In the genomic region with DNA sequence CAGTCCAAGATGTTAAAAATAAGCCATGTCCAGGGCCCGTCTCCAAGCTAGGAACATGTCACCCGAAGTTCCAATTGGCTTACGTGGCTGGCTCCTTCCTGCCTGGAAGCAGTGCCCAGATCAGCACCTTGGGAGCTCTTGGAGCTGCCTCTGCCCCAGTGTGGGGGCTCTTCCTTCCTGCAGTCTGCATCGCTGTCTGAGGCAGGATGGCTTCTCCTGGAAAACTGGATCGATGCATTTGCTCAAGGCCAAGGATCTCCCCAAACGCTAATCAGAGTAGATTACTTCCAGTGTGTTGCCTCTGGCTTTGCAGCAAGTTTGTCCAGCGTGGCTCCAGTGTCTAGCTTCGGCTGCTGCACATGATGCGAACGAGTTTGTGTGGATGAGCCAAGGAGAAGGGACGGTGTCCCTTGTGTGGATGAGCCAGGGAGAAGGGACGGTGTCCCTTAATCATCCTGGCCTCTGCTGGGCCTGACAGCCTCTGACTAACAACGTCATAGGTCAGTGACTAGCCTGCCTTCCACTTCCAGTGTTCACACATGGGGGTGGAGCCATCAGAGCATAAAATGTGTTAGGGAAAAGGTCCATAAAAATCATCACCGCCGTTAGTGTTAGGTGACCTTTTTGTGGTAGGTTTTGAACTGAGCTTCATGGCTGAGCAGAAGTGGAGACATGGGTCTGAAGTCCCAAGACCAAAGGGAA, we compare ENCODE assay signal across 12 mouse cellular contexts. TPM values are rescaled to one million over a fixed set of nuclear protein-coding genes. Genes with fewer than 3 reads are reported as not detected.
DNase-seq lines count a peak whose midpoint lies in the region; ATAC-seq and TF ChIP-seq lines count a peak whose summit lies in the region.
"Had no signal": no experiment of that assay in that cellular context is flagged by ENCODE, and none has a peak within 500 bp of the region (broad histone marks: within the 10 kb centered on the region; RNA-seq: fewer than 3 reads in every experiment).

No protein-coding gene starts in this region.

- intact Hi-C loops in gastrocnemius, adult 2 months (cut with DNase I) = no loop called here
- intact Hi-C loops in left cerebral cortex, postnatal 10 days (cut with DNase I) = loop anchor here (5.0 kb wide), 1 partner anchor 45 kb away; no protein-coding TSS in a partner anchor

- peaks cover 56% of the 10 kb centered on the region for H3K4me1 ChIP-seq in kidney, embryonic 16.5 days (ENCODE audit: insufficient read depth, low read length)
- H3K4me1 ChIP-seq in midbrain, embryonic 16.5 days (ENCODE audit: control insufficient read depth, insufficient read depth, low read length) = peaks cover 3% of the 10 kb centered on the region

- no peaks in the 10 kb centered on the region for H3K9me3 ChIP-seq in kidney, embryonic 16.5 days (ENCODE audit: low read length)
- no peaks in the 10 kb centered on the region for H3K9me3 ChIP-seq in midbrain, embryonic 16.5 days (replicated peaks; ENCODE audit: control insufficient read depth, low read length, poor library complexity, severe bottlenecking)
- H3K9me3 ChIP-seq: forebrain, embryonic 13.5 days; liver, embryonic 13.5 days; midbrain, embryonic 10.5 days had no signal

- 29% methylated on average over 15 of the region's 15 CpGs for WGBS in kidney, embryonic 16.5 days
- WGBS in midbrain, embryonic 16.5 days = 75% methylated on average over 15 of the region's 15 CpGs

- no peak overlapping the region for H3K4me2 ChIP-seq in kidney, embryonic 16.5 days (replicated peaks; ENCODE audit: low read depth, low read length)
- no peak overlapping the region for H3K4me2 ChIP-seq in midbrain, embryonic 16.5 days (ENCODE audit: low read length)
- H3K4me2 ChIP-seq: forebrain, embryonic 13.5 days; liver, embryonic 13.5 days had no signal

- 0 out of 2 replicates have a peak overlapping the region, but pooled peaks have one; percentile 3 for H3K9ac ChIP-seq in kidney, embryonic 16.5 days (replicated peaks; ENCODE audit: low read length)
- no peak overlapping the region for H3K9ac ChIP-seq in midbrain, embryonic 16.5 days (ENCODE audit: low read depth, low read length)
- H3K9ac ChIP-seq: forebrain, embryonic 13.5 days; liver, embryonic 13.5 days had no signal

- H3K4me3 ChIP-seq in gastrocnemius, adult 2 months = peak overlapping the region; percentile 21
- H3K4me3 ChIP-seq in kidney, embryonic 16.5 days (ENCODE audit: low read length) = no peak overlapping the region
- H3K4me3 ChIP-seq in midbrain, embryonic 16.5 days (ENCODE audit: low read depth, low read length) = no peak overlapping the region
- H3K4me3 ChIP-seq: forebrain, embryonic 13.5 days; liver, embryonic 13.5 days; midbrain, embryonic 10.5 days had no signal

- DNase-seq in cerebellum, postnatal 10 days = peak; percentile 49 to 60
- no peak for DNase-seq in cerebellum, adult 9-11 months
- DNase-seq in Muller cell, postnatal 12 days (ENCODE audit: inconsistent ontology term) = peak; percentile 82
- peak; percentile 60 for DNase-seq in gastrocnemius, adult 2 months
- no peak for DNase-seq in left cerebral cortex, postnatal 10 days (ENCODE audit: extremely low spot score in 1 of 2, low spot score in 2 of 2)
- DNase-seq: liver, embryonic 13.5 days had no signal

- no peak for TF ChIP-seq CTCF in gastrocnemius, adult 2 months (IDR thresholded peaks at IDR 0.05)

- H3K36me3 ChIP-seq in kidney, embryonic 16.5 days (ENCODE audit: insufficient read depth, low read length) = no peaks in the 10 kb centered on the region
- H3K36me3 ChIP-seq in midbrain, embryonic 16.5 days (ENCODE audit: control insufficient read depth, insufficient read depth, low read length) = no peaks in the 10 kb centered on the region
- H3K36me3 ChIP-seq: liver, embryonic 13.5 days; midbrain, embryonic 10.5 days had no signal

- ATAC-seq in kidney, embryonic 16.5 days (ENCODE audit: low FRiP score, low TSS enrichment) = peak; percentile 75
- no peak for ATAC-seq in midbrain, embryonic 16.5 days
- ATAC-seq in monocyte, adult 5-6 weeks (replicated peaks; ENCODE audit: insufficient number of reproducible peaks, low FRiP score, low TSS enrichment, poor library complexity, severe bottlenecking) = no peak
- ATAC-seq: forebrain, embryonic 13.5 days had no signal

- no peaks in the 10 kb centered on the region for H3K27me3 ChIP-seq in kidney, embryonic 16.5 days (ENCODE audit: insufficient read depth, low read length)
- no peaks in the 10 kb centered on the region for H3K27me3 ChIP-seq in midbrain, embryonic 16.5 days (ENCODE audit: control insufficient read depth, insufficient read depth, low read depth, low read length)
- H3K27me3 ChIP-seq: forebrain, embryonic 13.5 days; liver, embryonic 13.5 days had no signal

- H3K27ac ChIP-seq in gastrocnemius, adult 2 months = peak overlapping the region; percentile 71
- peak overlapping the region; percentile 49; the same call in 1 of the 2 replicates for H3K27ac ChIP-seq in kidney, embryonic 16.5 days (ENCODE audit: low read length)
- H3K27ac ChIP-seq in midbrain, embryonic 16.5 days (ENCODE audit: low read length) = no peak overlapping the region
- H3K27ac ChIP-seq: forebrain, embryonic 13.5 days; liver, embryonic 13.5 days; midbrain, embryonic 10.5 days had no signal

RNA-seq across cellular contexts. Expression of gene Flnb, which starts 25.0 kb away (rescaled TPM):
- 10 to 100 TPM in 1 of 2 experiments, 1 to 10 TPM in 1; 6.0 to 11.0 TPM for total RNA-seq in gastrocnemius, adult 2 months (2021)
- polyA plus RNA-seq in kidney, embryonic 16.5 days (2015; fragmentation: Nextera tagmentation; extraction: Ambion mirVana) = 21.2 and 23.4 TPM in 2 replicates
- 7.0 and 12.4 TPM in 2 replicates for polyA plus RNA-seq in midbrain, embryonic 16.5 days (2015; fragmentation: Nextera tagmentation; extraction: Ambion mirVana)
- total RNA-seq in left cerebral cortex, postnatal 10 days (2021) = 10 to 100 TPM; 48.7 to 48.9 TPM
- total RNA-seq in monocyte, adult 5-6 weeks (2017) = 8.0 to 12.0 TPM (median 8.2 TPM) in 3 replicates

RNA-seq across cellular contexts. Expression of gene Gm26661, which starts 51.4 kb away (rescaled TPM):
- not detected for total RNA-seq in gastrocnemius, adult 2 months (2021)
- polyA plus RNA-seq in kidney, embryonic 16.5 days (2015; fragmentation: Nextera tagmentation; extraction: Ambion mirVana) = not detected in 2 replicates
- 0.68 and 1.2 TPM in 2 replicates for polyA plus RNA-seq in midbrain, embryonic 16.5 days (2015; fragmentation: Nextera tagmentation; extraction: Ambion mirVana)
- total RNA-seq in left cerebral cortex, postnatal 10 days (2021) = not detected
- total RNA-seq in monocyte, adult 5-6 weeks (2017) = not detected in 3 replicates
- total RNA-seq: hematopoietic stem cell, adult 5-6 weeks had no signal
- polyA plus RNA-seq: forebrain, embryonic 13.5 days; liver, embryonic 13.5 days; midbrain, embryonic 10.5 days had no signal

Comparison
In these comparisons a context has a peak if more than half of its experiments do, and no peak if none do; other contexts are left out.
1. DNase-seq: peak in cerebellum, postnatal 10 days (2 of 2), Muller cell, postnatal 12 days (single experiment) and gastrocnemius, adult 2 months (single experiment); none in cerebellum, adult 9-11 months (single experiment) and left cerebral cortex, postnatal 10 days (0 of 2).